Mouse (Mus musculus) hindbrain, postnatal 0 days (tissue): ENCODE results near the gene Upk3a. TPM values are rescaled to one million over a fixed set of nuclear protein-coding genes. Genes with fewer than 3 reads are reported as not detected.

ENCODE experiments used
- ATAC-seq: fragments of 200-750 bp; cut with Nextera tagmentation; 2 replicates; pipeline ENCODE4 v1.8.0; 2017; ENCODE audit warnings: mild to moderate bottlenecking, moderate TSS enrichment, moderate library complexity
- DNase-seq: peaks from one replicate; pipeline ENCODE4 v3.0.0-alpha.2; 2015; ENCODE audit warnings: low spot score
- H3K27ac ChIP-seq: fragments of 300-500 bp; sonication (generic); 2 replicates; pipeline ENCODE4 v1.5.1; 2014; ENCODE audit warnings: mild to moderate bottlenecking
- H3K27me3 ChIP-seq: fragments of 300-500 bp; sonication (generic); 2 replicates; pipeline ENCODE4 v1.6.1; 2014; ENCODE audit warnings: low read length, mixed read lengths; ENCODE audit not compliant: insufficient read depth
- H3K36me3 ChIP-seq: fragments of 300-500 bp; sonication (generic); 2 replicates; pipeline ENCODE4 v1.6.1; 2014; ENCODE audit warnings: low read length, mixed read lengths; ENCODE audit not compliant: insufficient read depth
- H3K4me1 ChIP-seq: fragments of 300-500 bp; sonication (generic); 2 replicates; pipeline ENCODE4 v1.6.1; 2014; ENCODE audit warnings: antibody characterized with exemption, low read length, mixed read lengths; ENCODE audit not compliant: insufficient read depth
- H3K4me2 ChIP-seq: fragments of 300-500 bp; sonication (generic); 2 replicates; pipeline ENCODE4 v1.6.1; 2014; ENCODE audit warnings: low read depth, mild to moderate bottlenecking, low read length, moderate library complexity, mixed read lengths
- H3K4me3 ChIP-seq: fragments of 300-500 bp; sonication (generic); 2 replicates; pipeline ENCODE4 v1.5.1; 2014; ENCODE audit warnings: low read length
- H3K9ac ChIP-seq: fragments of 300-500 bp; sonication (generic); replicated peaks from 2 replicates; pipeline ENCODE4 v1.6.1; 2014; ENCODE audit warnings: mild to moderate bottlenecking, low read length, moderate library complexity, mixed read lengths
- H3K9me3 ChIP-seq: fragments of 300-500 bp; sonication (generic); 2 replicates; pipeline ENCODE4 v1.6.1; 2016; ENCODE audit warnings: low read length, mixed read lengths
- CTCF ChIP-seq: IDR thresholded peaks from 2 replicates; pipeline ENCODE4 v1.5.1; 2016; ENCODE audit warnings: antibody characterized with exemption, control low read depth, low read depth
- WGBS: fragments of 180-500 bp; shearing (Covaris S2); extraction: QIAGEN DNeasy Blood & Tissue Kit; methylation state at CpG from one replicate; pipeline ENCODE4 v1.1.7; 2014; 5-methylcytosine and 5-hydroxymethylcytosine counted together
- polyA plus RNA-seq: library from polyadenylated mRNA; unstranded; fragments of >200 nt; fragmentation: Nextera tagmentation; extraction: Ambion mirVana; gene quantifications from 2 replicates; pipeline ENCODE4 v1.2.1, GENCODE M21; 2015
- total RNA-seq: library from RNA; depleted of rRNA; stranded (reverse); fragments of >200 nt; gene quantifications from 2 replicates; pipeline ENCODE4 v1.2.3, GENCODE M21; 2014; rRNA removed

Gene Upk3a
- total RNA-seq (1.0 and 6.5 TPM in 2 replicates), polyA plus RNA-seq (2.2 and 2.6 TPM in 2 replicates)

GRCm38 (mm10) chr15:85016951-85017664 is at the start of gene Upk3a:
Gene Upk3a, plus strand, starts transcription at chr15:85017141.
- Histone ChIP-seq H3K27ac (no peak within 1 kb of the TSS), H3K36me3 (no peaks in the 10 kb centered on the region), H3K4me2 (peak within 1 kb of the TSS; percentile 46), H3K9me3 (no peaks in the 10 kb centered on the region), H3K27me3 (no peaks in the 10 kb centered on the region), H3K9ac (0 out of 2 replicates have a peak within 1 kb of the TSS, but pooled peaks have one; percentile 15), H3K4me3 (0 out of 2 replicates have a peak within 1 kb of the TSS, but pooled peaks have one; percentile 13), H3K4me1 (peaks cover 10% of the 10 kb centered on the region; the same call in 1 of the 2 replicates)
- ATAC-seq (peak; percentile 77), DNase-seq (peak; percentile 44)
- 10% methylated on average over 21 of the region's 21 CpGs for WGBS
- TF ChIP-seq CTCF: no peak

GRCm38 (mm10) chr15:84968534-84968933 is 48.4 kb upstream of the Upk3a start:
- WGBS: 94% methylated on average over 4 of the region's 4 CpGs
- H3K27ac ChIP-seq: no peak overlapping the region
- H3K9me3 ChIP-seq: no peaks in the 10 kb centered on the region
- peaks cover 9% of the 10 kb centered on the region; the same call in 1 of the 2 replicates for H3K4me1 ChIP-seq
- no peak for ATAC-seq
- no peak overlapping the region for H3K9ac ChIP-seq
- H3K4me2 ChIP-seq: no peak overlapping the region
- no peaks in the 10 kb centered on the region for H3K36me3 ChIP-seq
- TF ChIP-seq CTCF: no peak
- no peaks in the 10 kb centered on the region for H3K27me3 ChIP-seq
- no peak overlapping the region for H3K4me3 ChIP-seq
- DNase-seq: no peak

GRCm38 (mm10) chr15:84972860-84973543 is 43.9 kb upstream of the Upk3a start:
- no peaks in the 10 kb centered on the region; the same call in 1 of the 2 replicates for H3K36me3 ChIP-seq
- no peak overlapping the region for H3K4me2 ChIP-seq
- H3K4me1 ChIP-seq: peaks cover 24% of the 10 kb centered on the region
- TF ChIP-seq CTCF: no peak
- 30% methylated on average over 8 of the region's 8 CpGs for WGBS
- H3K4me3 ChIP-seq: no peak overlapping the region
- H3K27ac ChIP-seq: peak overlapping the region; percentile 72
- H3K9ac ChIP-seq: no peak overlapping the region
- ATAC-seq (peak; percentile 69), DNase-seq (peak; percentile 40)
- no peaks in the 10 kb centered on the region for H3K9me3 ChIP-seq
- H3K27me3 ChIP-seq: no peaks in the 10 kb centered on the region

- Histone ChIP-seq H3K27ac (peak overlapping the region; percentile 72), H3K36me3 (no peaks in the 10 kb centered on the region; the same call in 1 of the 2 replicates), H3K4me3 (no peak overlapping the region), H3K4me1 (peaks cover 24% of the 10 kb centered on the region), H3K9ac (no peak overlapping the region), H3K4me2 (no peak overlapping the region), H3K9me3 (no peaks in the 10 kb centered on the region), H3K27me3 (no peaks in the 10 kb centered on the region)
- 10% methylated on average over 3 of the region's 3 CpGs for WGBS
- DNase-seq: no peak
- no peak for TF ChIP-seq CTCF
- peak; percentile 12; the same call in 1 of the 2 replicates for ATAC-seq
These were observed 43.4 kb upstream of the Upk3a start for GRCm38 (mm10) chr15:84973544-84973871.

- no peaks in the 10 kb centered on the region for H3K9me3 ChIP-seq
- no peak for ATAC-seq
- no peak overlapping the region for H3K4me3 ChIP-seq
- no peak overlapping the region for H3K9ac ChIP-seq
- H3K36me3 ChIP-seq: no peaks in the 10 kb centered on the region; the same call in 1 of the 2 replicates
- no peaks in the 10 kb centered on the region for H3K27me3 ChIP-seq
- WGBS: 31% methylated on average over 4 of the region's 4 CpGs
- TF ChIP-seq CTCF: no peak
- no peak overlapping the region for H3K4me2 ChIP-seq
- H3K4me1 ChIP-seq: peaks cover 24% of the 10 kb centered on the region
- H3K27ac ChIP-seq: no peak overlapping the region
- DNase-seq: no peak
These were observed 41.2 kb upstream of the Upk3a start for GRCm38 (mm10) chr15:84975729-84976128.

GRCm38 (mm10) chr15:84981609-84982313 is 35.2 kb upstream of the Upk3a start:
- H3K4me1 ChIP-seq: peaks cover 24% of the 10 kb centered on the region
- no peak overlapping the region for H3K4me3 ChIP-seq
- TF ChIP-seq CTCF: no peak
- H3K36me3 ChIP-seq: no peaks in the 10 kb centered on the region
- ATAC-seq (no peak), DNase-seq (no peak)
- 66% methylated on average over 9 of the region's 9 CpGs for WGBS
- H3K4me2 ChIP-seq: no peak overlapping the region
- no peak overlapping the region for H3K27ac ChIP-seq
- no peaks in the 10 kb centered on the region for H3K9me3 ChIP-seq
- no peaks in the 10 kb centered on the region for H3K27me3 ChIP-seq
- no peak overlapping the region for H3K9ac ChIP-seq
